Mouse (Mus musculus): Measurements from ENCODE around the gene Pkd1l2.

Pkd1l2 gene

GRCm38 (mm10) chr8:117082399-117082872 lies at the start of gene Pkd1l2:
Gene Pkd1l2, minus strand, starts transcription at chr8:117082449.
- DNase-seq (ENCODE audit: low spot score) = no peak

- DNase-seq (ENCODE audit: low spot score) = no peak
Measured at GRCm38 (mm10) chr8:117127063-117127462, 44.8 kb upstream of the Pkd1l2 start.

- DNase-seq (ENCODE audit: low spot score) = no peak
Measured at GRCm38 (mm10) chr8:117126411-117126810, 44.2 kb upstream of the Pkd1l2 start.

GRCm38 (mm10) chr8:117125854-117126253 lies 43.6 kb upstream of the Pkd1l2 start:
- no peak for DNase-seq (ENCODE audit: low spot score)

GRCm38 (mm10) chr8:117123850-117124633 lies 41.8 kb upstream of the Pkd1l2 start:
- DNase-seq (ENCODE audit: low spot score) = no peak

- DNase-seq (ENCODE audit: low spot score) = no peak
Measured at GRCm38 (mm10) chr8:117121277-117121676, 39.0 kb upstream of the Pkd1l2 start.

- DNase-seq (ENCODE audit: low spot score) = no peak
Measured at GRCm38 (mm10) chr8:117118409-117118808, 36.2 kb upstream of the Pkd1l2 start.

GRCm38 (mm10) chr8:117116534-117116933 lies 34.3 kb upstream of the Pkd1l2 start:
- DNase-seq (ENCODE audit: low spot score) = no peak

- DNase-seq (ENCODE audit: low spot score) = peak; percentile 58
Measured at GRCm38 (mm10) chr8:117115676-117116446, 33.6 kb upstream of the Pkd1l2 start.

GRCm38 (mm10) chr8:117115094-117115493 lies 32.8 kb upstream of the Pkd1l2 start:
- no peak for DNase-seq (ENCODE audit: low spot score)

- no peak for DNase-seq (ENCODE audit: low spot score)
Measured at GRCm38 (mm10) chr8:117112261-117112660, 30.0 kb upstream of the Pkd1l2 start.

GRCm38 (mm10) chr8:117111641-117112040 lies 29.4 kb upstream of the Pkd1l2 start:
- no peak for DNase-seq (ENCODE audit: low spot score)

- peak; percentile 84 for DNase-seq (ENCODE audit: low spot score)
Measured at GRCm38 (mm10) chr8:117109801-117110390, 27.6 kb upstream of the Pkd1l2 start.

- peak; percentile 65 for DNase-seq (ENCODE audit: low spot score)
Measured at GRCm38 (mm10) chr8:117109018-117109711, 26.9 kb upstream of the Pkd1l2 start.

GRCm38 (mm10) chr8:117107533-117107932 lies 25.3 kb upstream of the Pkd1l2 start:
- DNase-seq (ENCODE audit: low spot score) = peak; percentile 80

GRCm38 (mm10) chr8:117097564-117098191 lies 15.4 kb upstream of the Pkd1l2 start:
- DNase-seq (ENCODE audit: low spot score) = no peak

GRCm38 (mm10) chr8:117097051-117097563 lies 14.9 kb upstream of the Pkd1l2 start:
- DNase-seq (ENCODE audit: low spot score) = no peak

- no peak for DNase-seq (ENCODE audit: low spot score)
Measured at GRCm38 (mm10) chr8:117095647-117096046, 13.4 kb upstream of the Pkd1l2 start, which contains the start of gene Bco1. Gene Bco1, plus strand, starts transcription at chr8:117095854.

GRCm38 (mm10) chr8:117094053-117094452 lies 11.8 kb upstream of the Pkd1l2 start:
- DNase-seq (ENCODE audit: low spot score) = peak; percentile 54

GRCm38 (mm10) chr8:117089802-117090201 lies 7.6 kb upstream of the Pkd1l2 start:
- DNase-seq (ENCODE audit: low spot score) = no peak

- no peak for DNase-seq (ENCODE audit: low spot score)
Measured at GRCm38 (mm10) chr8:117087036-117087435, 4.8 kb upstream of the Pkd1l2 start.
